ENCODE assay signal across 10 mouse cellular contexts in genomic region chr2:73560899-73561664, GRCm38 (mm10). TPM values are rescaled to one million over a fixed set of nuclear protein-coding genes. Genes with fewer than 3 reads are reported as not detected.
DNase-seq lines count a peak whose midpoint lies in the region; ATAC-seq and TF ChIP-seq lines count a peak whose summit lies in the region.
"Had no signal": no experiment of that assay in that cellular context is flagged by ENCODE, and none has a peak within 500 bp of the region (broad histone marks: within the 10 kb centered on the region; RNA-seq: fewer than 3 reads in every experiment).

No protein-coding gene starts in this region.

- WGBS in heart, embryonic 13.5 days = under 1% methylated on average over 22 of the region's 23 CpGs
- 3% methylated on average over 23 of the region's 23 CpGs for WGBS in hindbrain, embryonic 13.5 days
- WGBS in midbrain, embryonic 14.5 days = under 1% methylated on average over 21 of the region's 23 CpGs

- no peaks in the 10 kb centered on the region for H3K36me3 ChIP-seq in heart, embryonic 13.5 days
- H3K36me3 ChIP-seq in hindbrain, embryonic 13.5 days = no peaks in the 10 kb centered on the region
- no peaks in the 10 kb centered on the region for H3K36me3 ChIP-seq in midbrain, embryonic 14.5 days (ENCODE audit: control insufficient read depth, insufficient read depth, low read length)

- TF ChIP-seq POLR2A in brain, embryonic 14.5 days (IDR thresholded peaks at IDR 0.05; ENCODE audit: borderline replicate concordance, extremely low read depth, insufficient read depth, insufficient read length, poor library complexity, severe bottlenecking) = no peak

- no peaks in the 10 kb centered on the region for H3K9me3 ChIP-seq in heart, embryonic 13.5 days
- no peaks in the 10 kb centered on the region for H3K9me3 ChIP-seq in hindbrain, embryonic 13.5 days
- no peaks in the 10 kb centered on the region for H3K9me3 ChIP-seq in midbrain, embryonic 14.5 days (ENCODE audit: control insufficient read depth, low read length)

- DNase-seq in heart, adult 9 months (ENCODE audit: low spot score in 2 of 2) = no peak
- peak; percentile 42 for DNase-seq in brain, embryonic 14.5 days (ENCODE audit: low read depth)
- DNase-seq in midbrain, embryonic 14.5 days = peak; percentile 58
- no peak for DNase-seq in left cerebral cortex, postnatal 14 days (ENCODE audit: low spot score in 2 of 2)
- DNase-seq in spleen, postnatal 4 days (ENCODE audit: low spot score in 2 of 2) = no peak

- peaks cover 12% of the 10 kb centered on the region for H3K4me1 ChIP-seq in heart, embryonic 13.5 days
- H3K4me1 ChIP-seq in hindbrain, embryonic 13.5 days (replicated peaks) = peaks cover 15% of the 10 kb centered on the region
- H3K4me1 ChIP-seq in midbrain, embryonic 14.5 days (ENCODE audit: control insufficient read depth, insufficient read depth, low read length) = peaks cover 12% of the 10 kb centered on the region; the same call in 1 of the 2 replicates

- H3K9ac ChIP-seq in heart, embryonic 13.5 days = peak overlapping the region; percentile 73
- peak overlapping the region; percentile 67 for H3K9ac ChIP-seq in hindbrain, embryonic 13.5 days
- H3K9ac ChIP-seq in midbrain, embryonic 14.5 days (replicated peaks; ENCODE audit: low read length) = peak overlapping the region; percentile 50

- TF ChIP-seq CTCF in brain, embryonic 14.5 days (IDR thresholded peaks at IDR 0.05; ENCODE audit: borderline replicate concordance, extremely low read depth, insufficient read depth, insufficient read length) = no peak

- no peaks in the 10 kb centered on the region for H3K27me3 ChIP-seq in heart, embryonic 13.5 days (replicated peaks)
- H3K27me3 ChIP-seq in hindbrain, embryonic 13.5 days = no peaks in the 10 kb centered on the region
- H3K27me3 ChIP-seq in midbrain, embryonic 14.5 days (ENCODE audit: control insufficient read depth, insufficient read depth, low read length) = no peaks in the 10 kb centered on the region
- H3K27me3 ChIP-seq: CH12.LX had no signal

- no peak for ATAC-seq in heart, embryonic 13.5 days (ENCODE audit: extremely low read depth, insufficient number of reproducible peaks, low FRiP score, low TSS enrichment)
- ATAC-seq in hindbrain, embryonic 13.5 days (ENCODE audit: low FRiP score) = peak; percentile 65
- ATAC-seq in midbrain, embryonic 14.5 days (ENCODE audit: low FRiP score, low TSS enrichment) = peak; percentile 43; the same call in 1 of the 2 replicates
- no peak for ATAC-seq in granulocyte monocyte progenitor cell, adult 5-6 weeks (replicated peaks; ENCODE audit: poor library complexity, severe bottlenecking)

- intact Hi-C loops in left cerebral cortex, postnatal 14 days (cut with DNase I) = no loop called here

- peak overlapping the region; percentile 53 for H3K4me3 ChIP-seq in heart, embryonic 13.5 days
- peak overlapping the region; percentile 44 for H3K4me3 ChIP-seq in hindbrain, embryonic 13.5 days
- peak overlapping the region; percentile 36 for H3K4me3 ChIP-seq in midbrain, embryonic 14.5 days (replicated peaks; ENCODE audit: low read depth, low read length)

- H3K27ac ChIP-seq in heart, embryonic 13.5 days (replicated peaks) = no peak overlapping the region
- H3K27ac ChIP-seq in hindbrain, embryonic 13.5 days = 0 out of 2 replicates have a peak overlapping the region, but pooled peaks have one; percentile 8
- no peak overlapping the region for H3K27ac ChIP-seq in midbrain, embryonic 14.5 days (replicated peaks; ENCODE audit: low read depth, low read length)

- peak overlapping the region; percentile 86 for H3K4me2 ChIP-seq in heart, embryonic 13.5 days
- peak overlapping the region; percentile 68 for H3K4me2 ChIP-seq in hindbrain, embryonic 13.5 days
- H3K4me2 ChIP-seq in midbrain, embryonic 14.5 days (ENCODE audit: low read length) = peak overlapping the region; percentile 61

RNA-seq across cellular contexts. Expression of gene Chrna1, which starts 19.1 kb away (rescaled TPM):
- polyA plus RNA-seq in heart, embryonic 13.5 days (2015; fragmentation: Nextera tagmentation; extraction: Ambion mirVana) = 0.15 and 0.37 TPM in 2 replicates
- polyA plus RNA-seq in brain, embryonic 14.5 days (2012; rRNA removed) = 0.12 and 0.13 TPM in 2 replicates
- 0.40 and 0.45 TPM in 2 replicates for polyA plus RNA-seq in hindbrain, embryonic 13.5 days (2015; fragmentation: Nextera tagmentation; extraction: Ambion mirVana)
- 0.18 and 0.20 TPM in 2 replicates for polyA plus RNA-seq in midbrain, embryonic 14.5 days (2014; fragmentation: Nextera tagmentation; extraction: Ambion mirVana)
- total RNA-seq in left cerebral cortex, postnatal 14 days (2021) = under 1 TPM; 0.07 to 0.19 TPM
- not detected in 2 replicates for total RNA-seq in granulocyte monocyte progenitor cell, adult 5-6 weeks (2014; fragmentation: Nextera tagmentation)
- total RNA-seq in granulocyte monocyte progenitor cell, adult 5-6 weeks (2017) = not detected in 2 replicates
- total RNA-seq: CH12.LX; neutrophil, adult 5-6 weeks had no signal

RNA-seq across cellular contexts. Expression of gene Wipf1, which starts 31.5 kb away (rescaled TPM):
- 4.0 and 5.0 TPM in 2 replicates for polyA plus RNA-seq in heart, embryonic 13.5 days (2015; fragmentation: Nextera tagmentation; extraction: Ambion mirVana)
- polyA plus RNA-seq in brain, embryonic 14.5 days (2012; rRNA removed) = 2.8 and 3.8 TPM in 2 replicates
- polyA plus RNA-seq in hindbrain, embryonic 13.5 days (2015; fragmentation: Nextera tagmentation; extraction: Ambion mirVana) = 2.3 and 2.5 TPM in 2 replicates
- 1.7 and 2.8 TPM in 2 replicates for polyA plus RNA-seq in midbrain, embryonic 14.5 days (2014; fragmentation: Nextera tagmentation; extraction: Ambion mirVana)
- total RNA-seq in left cerebral cortex, postnatal 14 days (2021) = 1 to 10 TPM; 8.2 to 8.5 TPM
- 34.1 and 36.1 TPM in 2 replicates for total RNA-seq in granulocyte monocyte progenitor cell, adult 5-6 weeks (2014; fragmentation: Nextera tagmentation)
- total RNA-seq in granulocyte monocyte progenitor cell, adult 5-6 weeks (2017) = 12.2 and 17.3 TPM in 2 replicates

Comparison
In these comparisons a context has a peak if more than half of its experiments do, and no peak if none do; other contexts are left out.
1. ATAC-seq: peak in hindbrain, embryonic 13.5 days (single experiment) and midbrain, embryonic 14.5 days (single experiment); none in heart, embryonic 13.5 days (single experiment) and granulocyte monocyte progenitor cell, adult 5-6 weeks (single experiment).
2. DNase-seq: peak in brain, embryonic 14.5 days (single experiment) and midbrain, embryonic 14.5 days (single experiment); none in heart, adult 9 months (0 of 2), left cerebral cortex, postnatal 14 days (0 of 2) and spleen, postnatal 4 days (0 of 2).
3. Peak in every context shown above with its lines, with median percentiles within 50 percentile points of each other: H3K4me2 ChIP-seq, H3K4me3 ChIP-seq and H3K9ac ChIP-seq.